Mouse (Mus musculus) heart, adult 9 months (tissue): Measurements from ENCODE around the gene Ipo13.

ENCODE experiments used
- DNase-seq, 2 experiments: peaks; one replicate each; pipeline ENCODE4 v3.0.0; 2022; ENCODE audit warnings: low spot score in 2 of 2

The Ipo13 gene

DNA sequence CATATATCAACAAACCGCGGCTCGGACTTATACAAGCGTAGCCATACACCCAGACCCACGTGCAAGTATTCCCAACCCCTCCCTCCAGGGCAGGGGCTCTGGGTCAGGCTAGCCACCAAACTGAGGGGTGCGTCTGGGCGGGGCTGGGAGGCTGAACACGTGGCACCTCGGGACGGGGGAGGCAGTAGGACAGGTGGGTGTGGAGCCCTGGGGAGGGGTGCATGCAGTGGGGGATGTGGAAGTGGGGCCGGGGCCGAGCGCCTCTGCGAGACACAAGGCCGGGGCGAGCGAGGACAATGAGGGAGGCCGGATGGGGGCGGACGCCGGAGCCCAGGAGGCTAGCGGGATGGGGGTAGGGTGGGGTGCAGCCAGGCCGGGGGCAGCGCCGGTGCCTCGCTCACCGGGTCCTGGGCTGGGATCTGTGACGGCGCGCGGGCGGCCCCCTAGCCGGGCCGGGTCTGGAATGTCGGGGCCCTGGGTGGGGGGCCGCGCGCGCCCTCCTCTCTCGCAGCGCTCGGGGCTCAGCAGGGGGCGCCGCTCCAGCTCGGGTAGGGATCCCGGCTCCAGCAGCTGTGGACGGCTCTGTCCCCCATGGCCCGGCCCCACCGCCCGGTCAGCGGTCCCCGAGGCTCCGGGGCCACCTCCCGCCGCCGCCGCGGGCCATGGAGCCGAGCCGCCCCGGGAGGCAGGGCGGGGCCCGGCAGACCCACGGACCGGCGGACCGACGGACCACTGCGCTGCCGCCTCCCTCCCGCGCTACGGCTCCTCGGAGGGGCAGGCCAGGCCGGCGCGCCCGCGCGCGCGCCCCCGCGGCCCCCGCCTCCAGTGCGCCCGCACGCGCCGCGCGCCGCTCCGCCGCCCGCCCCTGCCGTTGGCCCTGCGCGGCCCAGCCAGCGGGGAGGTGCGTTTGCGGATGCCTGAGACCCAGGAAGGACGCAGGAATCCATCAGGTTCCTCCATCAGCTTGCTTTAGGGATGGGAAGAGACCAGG lies 31.8 kb downstream of the Ipo13 start, which contains the start of gene B4galt2:
Gene B4galt2 (minus strand): TSS at position 787 of the 991 bp plus-strand sequence.
- DNase-seq, result peak; percentile 43 to 66

GRCm38 (mm10) chr4:117878703-117879102 lies 36.1 kb downstream of the Ipo13 start:
- no peak for DNase-seq

GRCm38 (mm10) chr4:117878301-117878700 lies 36.5 kb downstream of the Ipo13 start:
- no peak for DNase-seq

- DNase-seq, result no peak
These were observed 41.2 kb downstream of the Ipo13 start for GRCm38 (mm10) chr4:117873615-117874014.

DNA sequence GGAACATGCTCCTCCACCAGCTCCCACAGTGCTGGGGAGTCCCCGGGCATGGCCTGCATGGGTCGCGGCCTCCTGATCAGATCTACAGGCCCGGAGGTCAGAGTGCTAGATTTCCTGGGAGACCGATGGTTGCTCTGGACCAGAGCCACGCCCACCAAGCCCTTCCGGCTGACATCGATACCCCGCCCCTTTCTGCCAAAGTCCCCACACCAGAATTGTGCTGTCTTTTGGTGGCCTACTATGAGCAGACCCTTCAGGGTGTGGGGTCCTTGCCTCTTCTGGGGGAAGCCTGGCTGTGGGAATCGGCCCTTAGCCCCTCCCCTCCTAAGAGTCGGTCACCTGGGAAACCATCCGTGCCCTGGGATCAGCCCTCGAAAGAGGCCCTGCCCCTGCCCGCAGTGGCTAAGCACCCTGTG lies 42.3 kb downstream of the Ipo13 start, which contains the start of gene Ccdc24:
Gene Ccdc24 (minus strand): TSS at position 87 of the 416 bp plus-strand sequence.
- DNase-seq, result no peak

- no peak for DNase-seq
These were observed 43.0 kb downstream of the Ipo13 start for GRCm38 (mm10) chr4:117871787-117872186.

- DNase-seq, result no peak
These were observed 44.4 kb downstream of the Ipo13 start for GRCm38 (mm10) chr4:117870437-117870836.

DNA sequence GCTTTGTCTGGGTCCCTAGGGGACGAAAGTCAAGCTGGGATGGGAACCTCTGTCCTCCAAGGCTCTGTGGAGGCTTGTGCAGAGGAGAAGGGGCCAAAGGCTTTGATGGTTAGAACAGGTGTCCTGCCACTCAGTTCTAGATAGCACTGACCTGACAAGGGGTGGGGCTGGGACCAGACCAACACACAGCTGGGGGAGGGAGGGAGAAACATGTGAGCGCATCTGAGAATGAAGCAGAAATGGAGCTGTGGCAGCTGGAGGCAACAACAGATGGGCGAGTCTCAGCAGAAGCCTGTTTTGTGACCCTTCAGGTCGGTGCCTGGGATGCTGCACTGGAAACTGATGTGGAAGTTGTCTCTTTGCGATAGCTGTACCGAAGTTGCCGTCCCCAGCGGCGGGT lies 45.5 kb downstream of the Ipo13 start:
- DNase-seq, result no peak

DNA sequence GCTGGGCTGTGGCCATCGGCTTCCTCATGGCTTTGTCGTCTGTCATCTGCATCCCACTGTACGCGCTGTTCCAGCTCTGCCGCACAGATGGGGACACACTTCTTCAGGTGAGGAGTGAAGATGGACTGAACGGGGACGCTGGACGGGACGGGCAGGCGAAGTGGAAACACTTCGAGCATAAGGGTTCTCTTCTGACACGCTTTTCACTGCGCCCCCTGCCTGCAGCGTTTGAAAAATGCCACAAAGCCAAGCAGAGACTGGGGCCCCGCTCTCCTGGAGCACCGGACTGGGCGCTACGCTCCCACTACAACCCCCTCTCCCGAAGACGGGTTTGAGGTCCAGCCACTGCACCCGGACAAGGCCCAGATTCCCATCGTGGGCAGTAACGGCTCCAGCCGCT lies 47.0 kb downstream of the Ipo13 start:
- DNase-seq, result peak in 1 of 2 experiments; percentile 44

GRCm38 (mm10) chr4:117867000-117867399 lies 47.8 kb downstream of the Ipo13 start:
- DNase-seq, result no peak

DNA sequence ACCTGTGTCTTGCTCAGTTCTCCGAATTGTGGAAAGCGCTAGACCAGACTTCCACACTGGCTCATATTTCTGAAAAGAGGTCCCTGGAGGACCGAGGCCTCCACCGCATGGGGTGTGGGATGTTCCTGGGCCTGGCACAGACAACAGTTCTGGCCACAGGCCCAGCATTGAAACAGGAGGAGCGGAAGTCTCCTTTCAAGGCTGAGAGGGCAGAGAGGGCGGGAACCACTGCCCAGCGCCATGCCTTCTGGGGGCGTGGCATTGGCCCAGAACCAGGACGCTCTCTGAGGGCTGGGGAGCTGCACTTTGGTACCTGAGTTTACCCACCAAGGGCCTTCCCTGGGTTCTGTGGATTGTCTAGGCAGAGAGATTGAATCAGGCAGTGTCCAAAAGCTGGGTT lies 48.7 kb downstream of the Ipo13 start:
- DNase-seq, result peak; percentile 57 to 68

DNA sequence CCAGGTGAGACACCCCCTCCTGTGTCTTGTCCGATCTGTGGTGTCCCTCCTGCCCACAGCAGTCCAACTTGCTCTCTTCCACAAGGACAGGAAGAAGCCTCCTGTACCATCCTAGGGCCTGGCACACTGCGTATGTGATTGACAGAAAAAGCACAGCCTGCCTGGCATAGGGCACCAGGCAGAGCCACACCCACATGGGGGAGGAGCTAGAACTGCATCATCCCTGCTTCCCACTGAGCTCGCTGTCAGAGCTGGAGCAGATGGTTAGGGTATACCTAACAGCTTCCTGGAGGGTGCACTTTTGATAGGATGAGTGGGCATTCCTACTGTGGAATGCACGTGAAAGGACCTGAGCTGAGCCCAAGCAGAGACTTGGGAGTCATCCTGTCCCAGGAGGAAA lies 52.0 kb downstream of the Ipo13 start:
- no peak for DNase-seq

DNA sequence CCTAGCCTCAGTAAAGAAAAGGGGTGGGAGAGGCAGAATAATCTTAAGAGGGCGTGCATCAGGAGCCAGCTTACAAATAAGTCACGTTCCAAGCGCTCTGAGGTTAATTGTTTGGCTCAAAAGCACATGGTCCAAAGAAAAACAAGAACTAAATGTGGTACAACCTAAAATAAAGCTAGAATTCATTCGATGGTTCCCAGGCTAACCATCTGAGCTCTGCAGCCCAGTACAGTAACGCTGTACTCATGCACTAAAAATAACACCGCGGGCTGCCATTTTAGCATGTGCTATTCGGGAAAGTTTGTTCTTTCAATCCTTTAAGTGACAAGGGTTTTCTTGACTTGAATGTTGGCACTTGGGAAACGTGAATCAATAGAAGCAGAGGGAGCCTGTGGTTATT lies 54.2 kb downstream of the Ipo13 start:
- DNase-seq, result no peak

GRCm38 (mm10) chr4:117858794-117859193 lies 56.0 kb downstream of the Ipo13 start:
- no peak for DNase-seq

GRCm38 (mm10) chr4:117855146-117855545 lies 59.7 kb downstream of the Ipo13 start:
- no peak for DNase-seq

DNA sequence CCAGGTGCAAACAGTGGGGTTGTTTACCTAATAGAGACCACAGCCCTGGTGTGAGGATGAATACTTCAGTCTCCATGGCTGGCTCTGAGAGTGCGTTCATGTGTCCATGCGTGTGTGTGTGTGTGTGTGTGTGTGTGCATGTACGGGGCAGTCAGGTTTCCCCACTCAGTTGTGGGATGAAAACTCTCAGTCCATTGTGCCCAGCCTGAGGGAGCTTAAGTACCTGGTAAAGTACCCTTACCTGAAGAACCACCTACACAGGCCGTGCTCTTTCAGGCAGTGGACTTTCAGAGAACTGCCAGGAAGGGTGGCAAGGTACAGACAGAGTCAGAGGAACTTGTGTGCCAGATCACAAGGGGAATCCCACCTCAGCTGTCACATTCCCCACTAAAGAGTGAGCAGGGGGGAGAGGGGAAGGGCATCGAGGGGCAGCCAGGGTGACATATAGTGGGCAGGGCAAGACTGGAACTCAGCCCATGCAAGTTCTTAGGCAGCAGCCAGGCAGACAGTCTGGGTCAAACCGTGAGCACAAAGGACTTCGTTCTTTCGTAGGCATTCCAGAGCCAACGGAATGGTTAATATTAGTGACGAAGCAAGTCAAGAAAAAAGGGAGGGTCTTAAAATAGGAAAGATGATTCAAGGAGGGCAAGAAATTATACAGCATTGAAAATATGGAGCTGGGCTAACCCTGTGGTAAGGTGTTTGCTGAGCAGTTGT lies 62.5 kb downstream of the Ipo13 start:
- no peak for DNase-seq

DNA sequence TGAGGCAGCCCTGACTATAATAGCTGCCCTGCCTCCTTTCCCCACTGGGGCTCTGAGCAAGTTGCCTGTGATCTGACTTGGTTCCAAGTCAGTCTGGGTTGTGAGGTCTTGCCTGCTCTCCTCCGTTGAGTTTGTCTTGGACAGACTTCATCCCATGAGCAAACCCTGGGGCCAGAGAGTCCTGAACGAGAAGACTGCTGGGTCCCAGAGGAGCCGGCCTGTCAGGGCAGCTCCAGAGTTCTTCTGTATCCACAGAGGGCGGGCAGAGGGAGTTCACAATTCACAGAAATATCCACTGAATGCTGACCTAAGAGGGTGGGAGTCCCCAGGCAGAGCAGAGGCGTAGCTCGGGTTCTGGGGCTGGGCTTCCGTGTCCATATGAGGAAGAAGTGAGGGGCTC lies 63.9 kb downstream of the Ipo13 start:
- peak; percentile 69 to 79 for DNase-seq

- DNase-seq, result no peak
These were observed 64.6 kb downstream of the Ipo13 start for GRCm38 (mm10) chr4:117850176-117850575.

DNA sequence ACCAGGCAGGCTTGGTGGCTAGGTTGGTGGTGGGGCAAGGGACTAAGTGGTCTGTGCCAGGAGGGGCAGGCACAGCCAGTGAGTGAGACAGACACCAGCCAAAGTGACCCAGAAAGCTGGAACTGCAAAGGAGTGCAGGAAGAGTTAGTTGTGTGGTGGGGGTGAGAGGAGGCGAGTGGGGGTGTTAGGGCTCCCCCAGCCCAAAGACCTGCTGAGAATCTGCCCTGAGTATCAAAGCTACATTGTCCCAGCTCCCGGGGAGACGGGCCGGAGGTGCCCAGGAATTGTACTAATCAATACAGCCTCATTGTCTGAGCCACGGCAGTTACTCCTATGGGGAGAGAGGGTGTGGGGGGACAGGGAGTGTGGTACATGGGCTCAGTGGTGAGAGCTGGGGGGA lies 65.3 kb downstream of the Ipo13 start:
- no peak for DNase-seq

- DNase-seq, result no peak
These were observed 65.7 kb downstream of the Ipo13 start for GRCm38 (mm10) chr4:117849063-117849462.

- DNase-seq, result no peak
These were observed 67.8 kb downstream of the Ipo13 start for GRCm38 (mm10) chr4:117847011-117847410.

DNA sequence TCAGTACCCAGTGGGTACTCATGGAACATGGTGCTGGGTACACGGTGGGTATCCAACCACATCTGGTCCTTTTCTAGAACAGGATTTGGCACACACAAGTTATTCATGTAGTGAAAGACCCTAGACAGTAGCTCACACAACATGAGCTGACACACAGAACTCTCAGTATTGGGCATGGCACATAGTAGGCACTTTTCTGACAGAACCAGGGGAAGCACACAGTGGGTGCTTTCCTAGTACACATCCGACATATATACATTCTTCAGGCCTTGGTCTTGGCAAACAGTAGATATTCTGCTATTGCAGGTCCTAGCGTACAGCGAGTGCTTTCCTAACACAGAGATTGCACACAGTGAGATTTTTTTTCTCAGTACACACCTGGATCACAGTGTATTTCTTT lies 68.5 kb downstream of the Ipo13 start:
- DNase-seq, result no peak

- DNase-seq, result no peak
These were observed 69.5 kb downstream of the Ipo13 start for GRCm38 (mm10) chr4:117845316-117845715.
